Mouse (Mus musculus): Measurements from ENCODE around the gene Opn1sw.

GRCm38 (mm10) chr6:29377386-29377785 lies 10.9 kb downstream of the Opn1sw start:
- TF ChIP-seq POLR2A (IDR thresholded peaks at IDR 0.05; ENCODE audit: insufficient read length, low read depth): no peak
- no peak for TF ChIP-seq MAX (IDR thresholded peaks at IDR 0.05; ENCODE audit: low read depth)
- TF ChIP-seq POLR2AphosphoS2 (IDR thresholded peaks at IDR 0.05; ENCODE audit: insufficient read length, low read depth): no peak
- TF ChIP-seq E2F4 (IDR thresholded peaks at IDR 0.05; ENCODE audit: insufficient read depth): no peak
- no peak for TF ChIP-seq TCF12 (IDR thresholded peaks at IDR 0.05; ENCODE audit: insufficient read depth, poor library complexity, severe bottlenecking)
- no peak for TF ChIP-seq CEBPB (IDR thresholded peaks at IDR 0.05; ENCODE audit: insufficient read depth, poor library complexity, severe bottlenecking)
- no peak for TF ChIP-seq MYOG (IDR thresholded peaks at IDR 0.05; ENCODE audit: control insufficient read depth in 1 of 3, insufficient read depth in 1 of 3, insufficient read length in 2 of 3, low read depth in 2 of 3)
- no peak for TF ChIP-seq USF1 (IDR thresholded peaks at IDR 0.05; ENCODE audit: low read depth)
- no peak for TF ChIP-seq REST (IDR thresholded peaks at IDR 0.05; ENCODE audit: insufficient read depth, insufficient read length)
- no peak for TF ChIP-seq MYOD1 (IDR thresholded peaks at IDR 0.05; ENCODE audit: control insufficient read depth in 1 of 3, insufficient read length in 2 of 3, low read depth in 2 of 3)

Data from myocyte (in vitro differentiated cells).